Mouse (Mus musculus): ENCODE measurements around the gene Lipc. TPM values are rescaled to one million over a fixed set of nuclear protein-coding genes. Genes with fewer than 3 reads are reported as not detected.

Lipc gene
- polyA plus RNA-seq, 2 experiments, result 0.38 TPM; not detected in 1

DNA sequence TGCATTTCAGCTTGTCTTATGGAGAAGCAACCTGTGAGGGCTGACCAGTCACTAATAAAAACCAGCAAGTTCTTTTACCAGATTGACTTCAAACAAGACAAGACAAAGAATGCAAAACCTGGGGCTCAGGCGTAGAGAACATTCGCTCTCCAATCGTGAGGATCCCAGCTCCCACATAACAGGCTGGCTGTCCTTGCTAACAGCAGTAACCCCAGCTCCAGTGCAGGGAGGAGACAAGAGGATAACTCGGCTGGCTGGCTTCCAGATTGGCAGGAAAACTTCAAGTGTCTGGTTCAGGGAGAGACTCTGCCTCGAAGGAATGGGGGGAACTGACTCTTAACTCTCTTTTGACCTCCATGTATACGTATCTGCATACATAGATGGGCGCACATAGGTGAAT lies 61.3 kb downstream of the Lipc start:
- peaks cover 3% of the 10 kb centered on the region; the same call in 1 of the 2 replicates for H3K4me1 ChIP-seq (ENCODE audit: control insufficient read depth, insufficient read depth, low read length)
- no peak for TF ChIP-seq POLR2A (IDR thresholded peaks at IDR 0.05; ENCODE audit: borderline replicate concordance, extremely low read depth, insufficient read depth, insufficient read length)
- H3K9me3 ChIP-seq (ENCODE audit: control insufficient read depth, low read length), result no peaks in the 10 kb centered on the region
- no peak for DNase-seq (ENCODE audit: low spot score)
- no peak overlapping the region for H3K4me2 ChIP-seq (replicated peaks; ENCODE audit: low read depth, low read length, severe bottlenecking)
- no peak overlapping the region for H3K4me3 ChIP-seq (replicated peaks; ENCODE audit: low read length)
- no peak for ATAC-seq (ENCODE audit: low FRiP score, low read depth)
- H3K27ac ChIP-seq (replicated peaks; ENCODE audit: low read depth, low read length), result no peak overlapping the region
- H3K36me3 ChIP-seq (ENCODE audit: control insufficient read depth, insufficient read depth, low read length), result no peaks in the 10 kb centered on the region
- 91% methylated on average over 7 of the region's 7 CpGs for WGBS
- H3K9ac ChIP-seq (ENCODE audit: low read depth, low read length, severe bottlenecking), result no peak overlapping the region
- no peaks in the 10 kb centered on the region for H3K27me3 ChIP-seq (ENCODE audit: control insufficient read depth, insufficient read depth, low read length)

DNA sequence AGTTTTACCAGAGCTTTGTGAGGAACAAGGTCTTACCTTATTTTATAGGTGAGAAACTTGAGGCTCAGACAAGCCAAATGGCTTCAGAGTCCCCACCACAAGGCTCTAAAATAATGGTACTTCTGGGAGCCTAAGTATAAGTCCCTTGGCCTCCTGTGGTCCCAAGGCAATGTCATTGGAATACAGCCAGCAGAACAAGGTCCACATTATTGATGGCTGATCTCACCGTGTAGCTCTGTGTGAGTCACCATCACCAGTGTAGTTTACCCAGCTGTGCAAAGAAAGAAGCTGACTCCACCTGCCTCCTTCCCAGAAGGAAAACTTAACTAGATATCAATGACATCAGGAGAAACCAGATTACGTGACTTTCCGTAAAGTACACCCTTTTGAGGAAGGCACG lies 63.1 kb downstream of the Lipc start:
- no peak overlapping the region for H3K4me3 ChIP-seq (replicated peaks; ENCODE audit: low read length)
- peak; percentile 60 for ATAC-seq (ENCODE audit: low FRiP score, low read depth)
- no peaks in the 10 kb centered on the region for H3K4me1 ChIP-seq (ENCODE audit: control insufficient read depth, insufficient read depth, low read length)
- no peak overlapping the region for H3K9ac ChIP-seq (ENCODE audit: low read depth, low read length, severe bottlenecking)
- no peak for TF ChIP-seq POLR2A (IDR thresholded peaks at IDR 0.05; ENCODE audit: borderline replicate concordance, extremely low read depth, insufficient read depth, insufficient read length)
- H3K27me3 ChIP-seq (ENCODE audit: control insufficient read depth, insufficient read depth, low read length), result no peaks in the 10 kb centered on the region
- H3K9me3 ChIP-seq (ENCODE audit: control insufficient read depth, low read length), result no peaks in the 10 kb centered on the region
- H3K27ac ChIP-seq (replicated peaks; ENCODE audit: low read depth, low read length), result no peak overlapping the region; the same call in 1 of the 2 replicates
- peak; percentile 17 for DNase-seq (ENCODE audit: low spot score)
- no peak overlapping the region for H3K4me2 ChIP-seq (replicated peaks; ENCODE audit: low read depth, low read length, severe bottlenecking)
- no peaks in the 10 kb centered on the region for H3K36me3 ChIP-seq (ENCODE audit: control insufficient read depth, insufficient read depth, low read length)
- 64% methylated on average over 4 of the region's 4 CpGs for WGBS

DNA sequence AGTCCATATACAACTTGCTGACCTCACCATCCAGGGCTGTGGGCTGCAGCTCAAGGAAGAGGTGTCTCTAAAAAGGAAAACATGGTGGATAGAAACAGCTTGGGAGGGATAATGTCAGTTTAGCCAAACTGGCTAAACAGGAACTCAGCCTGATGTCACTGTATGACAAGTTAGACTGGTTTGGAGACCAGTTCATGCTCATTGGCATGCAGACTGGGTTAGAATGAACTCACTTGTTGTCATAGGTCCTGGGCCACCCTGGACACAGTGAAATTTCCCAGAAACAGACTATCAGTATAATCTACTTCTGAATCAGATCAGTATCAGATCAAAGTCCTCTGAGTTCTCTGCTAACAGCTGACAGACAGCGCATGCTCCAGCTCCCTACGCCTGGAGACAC lies 63.5 kb downstream of the Lipc start:
- Histone ChIP-seq H3K4me3 (replicated peaks; ENCODE audit: low read length) (no peak overlapping the region), H3K36me3 (ENCODE audit: control insufficient read depth, insufficient read depth, low read length) (no peaks in the 10 kb centered on the region), H3K27me3 (ENCODE audit: control insufficient read depth, insufficient read depth, low read length) (no peaks in the 10 kb centered on the region), H3K4me1 (ENCODE audit: control insufficient read depth, insufficient read depth, low read length) (no peaks in the 10 kb centered on the region), H3K27ac (replicated peaks; ENCODE audit: low read depth, low read length) (no peak overlapping the region; the same call in 1 of the 2 replicates), H3K4me2 (replicated peaks; ENCODE audit: low read depth, low read length, severe bottlenecking) (no peak overlapping the region), H3K9me3 (ENCODE audit: control insufficient read depth, low read length) (no peaks in the 10 kb centered on the region), H3K9ac (ENCODE audit: low read depth, low read length, severe bottlenecking) (no peak overlapping the region)
- 77% methylated on average over 2 of the region's 2 CpGs for WGBS
- peak; percentile 28 for DNase-seq (ENCODE audit: low spot score)
- no peak for TF ChIP-seq POLR2A (IDR thresholded peaks at IDR 0.05; ENCODE audit: borderline replicate concordance, extremely low read depth, insufficient read depth, insufficient read length)
- peak; percentile 4; the same call in 1 of the 2 replicates for ATAC-seq (ENCODE audit: low FRiP score, low read depth)

DNA sequence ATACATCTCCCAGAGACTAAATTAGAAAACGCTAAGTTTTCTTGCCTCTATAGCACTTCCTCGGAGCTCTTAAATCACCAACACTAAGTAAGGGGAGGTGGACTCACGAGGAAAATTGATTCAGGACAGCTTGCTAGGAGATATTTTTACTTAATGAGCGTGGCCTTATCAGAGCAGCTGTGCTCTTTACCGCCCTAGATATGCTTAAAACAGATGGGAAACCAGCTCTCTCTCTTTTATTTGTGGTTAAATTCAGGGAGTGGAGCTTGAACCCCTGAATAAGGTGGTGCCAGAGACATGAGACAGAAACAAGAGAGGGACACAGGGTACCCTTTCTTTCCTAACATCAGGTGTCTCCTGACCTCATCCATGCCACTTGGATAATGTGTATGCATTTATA lies 70.0 kb downstream of the Lipc start:
- Histone ChIP-seq H3K4me1 (ENCODE audit: control insufficient read depth, insufficient read depth, low read length) (no peaks in the 10 kb centered on the region), H3K9me3 (ENCODE audit: control insufficient read depth, low read length) (no peaks in the 10 kb centered on the region), H3K27me3 (ENCODE audit: control insufficient read depth, insufficient read depth, low read length) (no peaks in the 10 kb centered on the region), H3K9ac (ENCODE audit: low read depth, low read length, severe bottlenecking) (no peak overlapping the region), H3K4me2 (replicated peaks; ENCODE audit: low read depth, low read length, severe bottlenecking) (no peak overlapping the region), H3K27ac (replicated peaks; ENCODE audit: low read depth, low read length) (no peak overlapping the region), H3K36me3 (ENCODE audit: control insufficient read depth, insufficient read depth, low read length) (no peaks in the 10 kb centered on the region), H3K4me3 (replicated peaks; ENCODE audit: low read length) (no peak overlapping the region)
- ATAC-seq (ENCODE audit: low FRiP score, low read depth), result no peak
- no peak for TF ChIP-seq POLR2A (IDR thresholded peaks at IDR 0.05; ENCODE audit: borderline replicate concordance, extremely low read depth, insufficient read depth, insufficient read length)
- no peak for DNase-seq (ENCODE audit: low spot score)
- WGBS, result 56% methylated on average over 5 of the region's 5 CpGs

DNA sequence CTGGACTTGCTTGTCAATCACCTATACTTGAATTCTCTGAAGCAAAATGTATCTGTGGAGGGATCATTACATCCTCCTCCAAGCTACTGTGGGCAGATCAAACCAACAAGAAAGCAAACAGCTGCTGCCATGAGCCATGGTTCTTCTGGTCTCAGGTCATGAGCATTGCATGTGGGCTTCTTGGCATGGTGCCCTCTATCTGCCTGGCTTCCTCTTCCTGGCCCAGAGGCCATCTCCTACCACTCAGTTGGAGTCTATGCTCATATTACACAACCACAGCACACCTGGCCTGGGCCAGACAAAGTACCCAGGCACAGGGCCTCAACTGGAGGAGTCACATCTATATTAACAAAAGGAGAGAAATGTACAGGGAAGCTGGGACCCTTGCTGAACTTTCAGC lies 73.2 kb downstream of the Lipc start:
- Histone ChIP-seq H3K9me3 (ENCODE audit: control insufficient read depth, low read length) (no peaks in the 10 kb centered on the region), H3K4me1 (ENCODE audit: control insufficient read depth, insufficient read depth, low read length) (no peaks in the 10 kb centered on the region), H3K9ac (ENCODE audit: low read depth, low read length, severe bottlenecking) (no peak overlapping the region), H3K4me3 (replicated peaks; ENCODE audit: low read length) (no peak overlapping the region), H3K27me3 (ENCODE audit: control insufficient read depth, insufficient read depth, low read length) (no peaks in the 10 kb centered on the region), H3K36me3 (ENCODE audit: control insufficient read depth, insufficient read depth, low read length) (no peaks in the 10 kb centered on the region), H3K4me2 (replicated peaks; ENCODE audit: low read depth, low read length, severe bottlenecking) (no peak overlapping the region), H3K27ac (replicated peaks; ENCODE audit: low read depth, low read length) (no peak overlapping the region)
- TF ChIP-seq POLR2A (IDR thresholded peaks at IDR 0.05; ENCODE audit: borderline replicate concordance, extremely low read depth, insufficient read depth, insufficient read length), result no peak
- DNase-seq (ENCODE audit: low spot score) (no peak), ATAC-seq (ENCODE audit: low FRiP score, low read depth) (no peak)

DNA sequence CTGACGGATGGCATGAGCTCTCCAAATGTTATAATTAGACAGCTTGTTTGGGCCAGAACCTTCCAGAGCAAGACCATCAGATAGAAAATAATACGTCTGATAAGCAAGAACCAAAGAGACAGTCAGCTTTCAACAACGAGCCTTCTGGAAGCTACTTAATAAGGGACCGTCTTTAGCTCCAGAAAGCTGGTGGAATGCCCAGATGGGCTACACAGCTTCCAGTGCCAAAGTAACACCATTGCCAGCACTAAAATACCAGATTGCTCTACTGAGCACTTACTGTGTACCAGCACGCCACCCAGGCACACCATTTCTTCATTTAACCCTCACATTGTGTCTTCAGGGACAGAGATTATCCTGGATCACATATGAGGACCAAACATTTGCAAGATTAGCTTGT lies 73.9 kb downstream of the Lipc start:
- Histone ChIP-seq H3K27me3 (ENCODE audit: control insufficient read depth, insufficient read depth, low read length) (no peaks in the 10 kb centered on the region), H3K36me3 (ENCODE audit: control insufficient read depth, insufficient read depth, low read length) (no peaks in the 10 kb centered on the region), H3K4me3 (replicated peaks; ENCODE audit: low read length) (no peak overlapping the region), H3K9me3 (ENCODE audit: control insufficient read depth, low read length) (no peaks in the 10 kb centered on the region), H3K9ac (ENCODE audit: low read depth, low read length, severe bottlenecking) (no peak overlapping the region), H3K27ac (replicated peaks; ENCODE audit: low read depth, low read length) (no peak overlapping the region), H3K4me1 (ENCODE audit: control insufficient read depth, insufficient read depth, low read length) (no peaks in the 10 kb centered on the region), H3K4me2 (replicated peaks; ENCODE audit: low read depth, low read length, severe bottlenecking) (no peak overlapping the region)
- ATAC-seq (ENCODE audit: low FRiP score, low read depth), result no peak
- 82% methylated on average over 5 of the region's 5 CpGs for WGBS
- TF ChIP-seq POLR2A (IDR thresholded peaks at IDR 0.05; ENCODE audit: borderline replicate concordance, extremely low read depth, insufficient read depth, insufficient read length), result no peak
- DNase-seq (ENCODE audit: low spot score), result no peak

Data from limb, embryonic 14.5 days (tissue).